Mouse (Mus musculus): ENCODE measurements around the gene Parp6.

Gene Parp6

GRCm38 (mm10) chr9:59616622-59617306 lies at the start of gene Parp6:
Parp6 (plus strand) TSS chr9:59617284.
- in situ Hi-C loops (cut with MboI) = no loop called here

GRCm38 (mm10) chr9:59571852-59572251 lies 45.2 kb upstream of the Parp6 start:
- in situ Hi-C loops (cut with MboI) = no loop called here

GRCm38 (mm10) chr9:59577401-59577800 lies 39.7 kb upstream of the Parp6 start:
- in situ Hi-C loops (cut with MboI) = no loop called here

GRCm38 (mm10) chr9:59577844-59578504 lies 39.1 kb upstream of the Parp6 start, which contains the start of gene Celf6:
Celf6 (plus strand) TSS chr9:59577917.
- in situ Hi-C loops (cut with MboI) = no loop called here

- in situ Hi-C loops (cut with MboI) = no loop called here
Observed at GRCm38 (mm10) chr9:59578505-59578867, 38.6 kb upstream of the Parp6 start.

- in situ Hi-C loops (cut with MboI) = no loop called here
Observed at GRCm38 (mm10) chr9:59584871-59585308, 32.2 kb upstream of the Parp6 start.

GRCm38 (mm10) chr9:59588252-59588651 lies 28.8 kb upstream of the Parp6 start:
- in situ Hi-C loops (cut with MboI) = no loop called here

- in situ Hi-C loops (cut with MboI) = no loop called here
Observed at GRCm38 (mm10) chr9:59588710-59589671, 28.1 kb upstream of the Parp6 start.

GRCm38 (mm10) chr9:59589703-59590439 lies 27.2 kb upstream of the Parp6 start:
- in situ Hi-C loops (cut with MboI) = no loop called here

- in situ Hi-C loops (cut with MboI) = no loop called here
Observed at GRCm38 (mm10) chr9:59601661-59602060, 15.4 kb upstream of the Parp6 start.

GRCm38 (mm10) chr9:59605967-59606366 lies 11.1 kb upstream of the Parp6 start:
- in situ Hi-C loops (cut with MboI) = no loop called here

- in situ Hi-C loops (cut with MboI) = no loop called here
Observed at GRCm38 (mm10) chr9:59610950-59611349, 6.1 kb upstream of the Parp6 start.

- in situ Hi-C loops (cut with MboI) = no loop called here
Observed at GRCm38 (mm10) chr9:59615797-59616196, 1.3 kb upstream of the Parp6 start.

GRCm38 (mm10) chr9:59617307-59617973 lies 356 bp downstream of the Parp6 start:
- in situ Hi-C loops (cut with MboI) = no loop called here

- in situ Hi-C loops (cut with MboI) = no loop called here
Observed at GRCm38 (mm10) chr9:59638372-59638771, 21.3 kb downstream of the Parp6 start.

GRCm38 (mm10) chr9:59639936-59640335 lies 22.9 kb downstream of the Parp6 start:
- in situ Hi-C loops (cut with MboI) = no loop called here

- in situ Hi-C loops (cut with MboI) = no loop called here
Observed at GRCm38 (mm10) chr9:59641320-59641719, 24.2 kb downstream of the Parp6 start.

GRCm38 (mm10) chr9:59649911-59650310 lies 32.8 kb downstream of the Parp6 start:
- in situ Hi-C loops (cut with MboI) = no loop called here

- in situ Hi-C loops (cut with MboI) = no loop called here
Observed at GRCm38 (mm10) chr9:59653371-59653770, 36.3 kb downstream of the Parp6 start.

- in situ Hi-C loops (cut with MboI) = no loop called here
Observed at GRCm38 (mm10) chr9:59654450-59654983, 37.4 kb downstream of the Parp6 start.

All from mature B cell (primary cell).